Mouse (Mus musculus): ENCODE results near the gene Ccdc28b. TPM values are rescaled to one million over a fixed set of nuclear protein-coding genes. Genes with fewer than 3 reads are reported as not detected.
A peak's percentile ranks its signal among the peaks of the same experiment; 100 is the strongest.

Gene Ccdc28b
- polyA plus RNA-seq, 1 experiment from 2014 or later, result 34.2 TPM

DNA sequence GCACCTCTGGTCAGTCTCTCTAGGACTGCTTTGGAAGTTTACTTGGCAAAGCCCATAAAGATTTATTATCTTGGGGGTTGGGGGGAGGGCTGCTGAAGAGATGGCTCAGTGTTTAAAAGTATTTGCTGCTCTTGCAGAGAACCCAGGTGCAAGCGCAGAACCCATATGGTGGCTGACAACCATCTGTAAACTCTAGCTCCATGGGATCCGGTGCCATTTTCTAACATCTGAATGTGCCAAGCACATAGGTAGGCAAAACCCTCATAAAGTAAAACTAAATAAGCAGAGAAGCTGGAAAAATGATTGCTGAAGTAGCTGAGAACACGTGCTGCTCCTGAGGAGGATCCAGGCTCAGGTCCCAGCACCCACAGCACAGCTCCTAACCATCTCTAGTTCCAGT, 37.8 kb upstream of the Ccdc28b start:
- Histone ChIP-seq H3K27ac (replicated peaks) (no peak overlapping the region), H3K36me3 (ENCODE audit: control insufficient read depth, insufficient read depth, low read length) (peaks cover 11% of the 10 kb centered on the region; the same call in 1 of the 2 replicates), H3K9me3 (ENCODE audit: control insufficient read depth, low read length) (no peaks in the 10 kb centered on the region), H3K4me1 (replicated peaks; ENCODE audit: control insufficient read depth, insufficient read depth) (no peaks in the 10 kb centered on the region), H3K27me3 (ENCODE audit: control insufficient read depth, insufficient read depth, low read length) (no peaks in the 10 kb centered on the region), H3K4me3 (ENCODE audit: low read depth, low read length) (no peak overlapping the region), H3K4me2 (replicated peaks; ENCODE audit: low read depth) (no peak overlapping the region), H3K9ac (ENCODE audit: low read length) (no peak overlapping the region)
- no peak for ATAC-seq (ENCODE audit: low FRiP score, low TSS enrichment)
- WGBS, result 72% methylated on average over 3 of the region's 3 CpGs
- no peak for TF ChIP-seq CTCF (IDR thresholded peaks at IDR 0.05; ENCODE audit: low read depth)
- TF ChIP-seq EP300 (optimal IDR thresholded peaks at IDR 0.05), result no peak
- no peak for DNase-seq (ENCODE audit: low spot score)

DNA sequence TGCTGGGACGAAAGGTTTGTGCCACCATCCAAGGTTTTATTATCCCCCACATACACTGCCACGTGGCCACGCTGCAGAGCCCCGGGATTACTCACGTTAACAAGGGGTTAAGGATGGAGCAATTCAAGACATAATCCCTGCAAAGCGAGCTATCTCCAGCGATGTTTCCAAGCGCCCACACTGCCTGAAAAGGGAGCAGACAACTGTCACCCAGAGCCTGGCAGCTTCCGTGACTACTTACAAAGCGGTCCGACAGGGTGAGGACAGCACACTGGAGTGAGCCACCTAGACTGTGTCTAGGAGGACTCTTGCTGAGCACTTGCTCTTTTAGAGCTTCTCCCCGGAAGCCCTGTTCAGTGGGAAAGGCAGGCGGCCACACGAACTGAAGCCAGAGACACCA, 31.0 kb upstream of the Ccdc28b start:
- Histone ChIP-seq H3K27me3 (ENCODE audit: control insufficient read depth, insufficient read depth, low read length) (no peaks in the 10 kb centered on the region), H3K9me3 (ENCODE audit: control insufficient read depth, low read length) (no peaks in the 10 kb centered on the region), H3K4me3 (ENCODE audit: low read depth, low read length) (no peak overlapping the region), H3K27ac (replicated peaks) (no peak overlapping the region), H3K4me2 (replicated peaks; ENCODE audit: low read depth) (no peak overlapping the region), H3K4me1 (replicated peaks; ENCODE audit: control insufficient read depth, insufficient read depth) (no peaks in the 10 kb centered on the region), H3K9ac (ENCODE audit: low read length) (no peak overlapping the region), H3K36me3 (ENCODE audit: control insufficient read depth, insufficient read depth, low read length) (peaks cover 37% of the 10 kb centered on the region; the same call in 1 of the 2 replicates)
- 91% methylated on average over 14 of the region's 14 CpGs for WGBS
- DNase-seq (ENCODE audit: low spot score), result no peak
- TF ChIP-seq EP300 (optimal IDR thresholded peaks at IDR 0.05) (no peak), CTCF (IDR thresholded peaks at IDR 0.05; ENCODE audit: low read depth) (no peak)
- no peak for ATAC-seq (ENCODE audit: low FRiP score, low TSS enrichment)

DNA sequence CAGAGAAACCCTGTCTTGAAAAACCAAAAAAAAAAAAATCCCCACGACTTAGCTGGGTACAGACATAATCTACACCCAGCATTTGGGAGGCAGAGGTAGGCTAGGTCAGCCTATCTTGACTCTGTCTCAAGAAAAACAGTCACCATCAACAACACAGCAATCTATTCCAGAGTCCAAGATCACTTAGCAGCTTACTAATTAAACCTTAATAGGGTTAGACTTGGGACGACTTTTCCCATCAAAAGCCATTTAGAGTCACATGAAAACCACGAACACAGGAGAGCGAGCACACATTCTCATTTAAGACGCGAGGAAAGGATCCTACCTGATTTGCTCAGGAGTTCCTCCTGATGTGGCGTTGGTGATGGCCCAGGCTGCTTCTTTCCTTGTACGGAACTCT, 26.6 kb upstream of the Ccdc28b start:
- no peak for ATAC-seq (ENCODE audit: low FRiP score, low TSS enrichment)
- WGBS, result 93% methylated on average over 8 of the region's 8 CpGs
- Histone ChIP-seq H3K27me3 (ENCODE audit: control insufficient read depth, insufficient read depth, low read length) (no peaks in the 10 kb centered on the region), H3K27ac (replicated peaks) (no peak overlapping the region), H3K9ac (ENCODE audit: low read length) (no peak overlapping the region), H3K9me3 (ENCODE audit: control insufficient read depth, low read length) (no peaks in the 10 kb centered on the region), H3K4me3 (ENCODE audit: low read depth, low read length) (no peak overlapping the region), H3K4me1 (replicated peaks; ENCODE audit: control insufficient read depth, insufficient read depth) (no peaks in the 10 kb centered on the region), H3K36me3 (ENCODE audit: control insufficient read depth, insufficient read depth, low read length) (peaks cover 34% of the 10 kb centered on the region), H3K4me2 (replicated peaks; ENCODE audit: low read depth) (no peak overlapping the region)
- TF ChIP-seq EP300 (optimal IDR thresholded peaks at IDR 0.05), result no peak
- TF ChIP-seq CTCF (IDR thresholded peaks at IDR 0.05; ENCODE audit: low read depth), result no peak
- DNase-seq (ENCODE audit: low spot score), result no peak

DNA sequence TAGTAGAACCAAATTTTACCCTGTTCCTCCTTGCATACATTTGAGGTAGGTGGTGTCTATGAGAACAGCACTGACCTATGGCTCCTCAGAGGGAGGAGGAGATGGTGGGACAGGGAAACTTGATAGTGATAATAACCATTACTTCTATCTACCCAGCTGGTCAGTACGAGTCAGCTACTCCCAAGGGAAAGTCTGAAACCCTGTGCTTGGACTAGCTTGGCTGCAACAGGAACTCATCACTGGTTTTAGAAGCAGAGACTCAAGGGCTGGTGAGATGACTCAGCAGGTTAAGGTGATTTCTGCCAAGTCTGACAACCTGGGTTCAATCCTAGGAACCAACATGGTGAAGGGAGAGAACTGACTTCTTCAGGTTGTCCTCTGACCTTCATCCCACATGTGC, 24.9 kb upstream of the Ccdc28b start:
- Histone ChIP-seq H3K4me1 (replicated peaks; ENCODE audit: control insufficient read depth, insufficient read depth) (no peaks in the 10 kb centered on the region), H3K9ac (ENCODE audit: low read length) (no peak overlapping the region), H3K4me2 (replicated peaks; ENCODE audit: low read depth) (no peak overlapping the region), H3K36me3 (ENCODE audit: control insufficient read depth, insufficient read depth, low read length) (peaks cover 26% of the 10 kb centered on the region), H3K27me3 (ENCODE audit: control insufficient read depth, insufficient read depth, low read length) (no peaks in the 10 kb centered on the region), H3K4me3 (ENCODE audit: low read depth, low read length) (no peak overlapping the region), H3K9me3 (ENCODE audit: control insufficient read depth, low read length) (no peaks in the 10 kb centered on the region), H3K27ac (replicated peaks) (no peak overlapping the region)
- TF ChIP-seq CTCF (IDR thresholded peaks at IDR 0.05; ENCODE audit: low read depth) (no peak), EP300 (optimal IDR thresholded peaks at IDR 0.05) (no peak)
- DNase-seq (ENCODE audit: low spot score), result no peak
- ATAC-seq (ENCODE audit: low FRiP score, low TSS enrichment), result no peak
- 60% methylated on average over 1 of the region's 1 CpGs for WGBS

- Histone ChIP-seq H3K4me2 (replicated peaks; ENCODE audit: low read depth) (no peak overlapping the region), H3K36me3 (ENCODE audit: control insufficient read depth, insufficient read depth, low read length) (peaks cover 16% of the 10 kb centered on the region), H3K4me3 (ENCODE audit: low read depth, low read length) (no peak overlapping the region), H3K9ac (ENCODE audit: low read length) (no peak overlapping the region), H3K9me3 (ENCODE audit: control insufficient read depth, low read length) (no peaks in the 10 kb centered on the region), H3K4me1 (replicated peaks; ENCODE audit: control insufficient read depth, insufficient read depth) (no peaks in the 10 kb centered on the region), H3K27me3 (ENCODE audit: control insufficient read depth, insufficient read depth, low read length) (no peaks in the 10 kb centered on the region), H3K27ac (replicated peaks) (no peak overlapping the region)
- DNase-seq (ENCODE audit: low spot score) (no peak), ATAC-seq (ENCODE audit: low FRiP score, low TSS enrichment) (no peak)
- 86% methylated on average over 6 of the region's 6 CpGs for WGBS
- TF ChIP-seq CTCF (IDR thresholded peaks at IDR 0.05; ENCODE audit: low read depth), result no peak
- no peak for TF ChIP-seq EP300 (optimal IDR thresholded peaks at IDR 0.05)
Observed at GRCm38 (mm10) chr4:129645204-129645603, 21.5 kb upstream of the Ccdc28b start.

DNA sequence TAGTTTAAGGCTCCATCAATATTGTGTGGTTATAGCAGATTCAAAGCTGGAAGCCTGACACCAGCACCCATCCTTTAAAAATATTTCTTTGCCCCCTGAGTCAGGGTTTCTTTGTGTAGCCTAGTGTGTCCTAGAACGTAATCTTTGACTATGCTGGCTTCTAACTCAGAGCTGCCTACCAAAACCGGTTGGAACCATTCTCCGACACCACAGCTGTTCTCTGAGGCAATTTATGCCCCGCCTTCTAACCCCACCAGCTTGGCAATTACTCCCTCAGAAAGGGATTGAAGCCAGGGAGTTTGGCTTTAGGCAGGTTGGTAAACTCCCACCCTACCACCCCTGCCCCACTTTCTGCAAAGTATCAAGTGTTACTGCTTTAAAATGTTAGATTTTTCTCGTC, 18.0 kb upstream of the Ccdc28b start:
- ATAC-seq (ENCODE audit: low FRiP score, low TSS enrichment), result no peak
- 36% methylated on average over 5 of the region's 5 CpGs for WGBS
- no peak for DNase-seq (ENCODE audit: low spot score)
- H3K27ac ChIP-seq (replicated peaks), result 0 out of 2 replicates have a peak overlapping the region, but pooled peaks have one; percentile 8
- 0 out of 2 replicates have a peak overlapping the region, but pooled peaks have one; percentile 62 for H3K4me3 ChIP-seq (ENCODE audit: low read depth, low read length)
- no peaks in the 10 kb centered on the region for H3K9me3 ChIP-seq (ENCODE audit: control insufficient read depth, low read length)
- peak overlapping the region; percentile 55 for H3K4me2 ChIP-seq (replicated peaks; ENCODE audit: low read depth)
- peaks cover 6% of the 10 kb centered on the region for H3K36me3 ChIP-seq (ENCODE audit: control insufficient read depth, insufficient read depth, low read length)
- TF ChIP-seq CTCF (IDR thresholded peaks at IDR 0.05; ENCODE audit: low read depth) (no peak), EP300 (optimal IDR thresholded peaks at IDR 0.05) (no peak)
- H3K4me1 ChIP-seq (replicated peaks; ENCODE audit: control insufficient read depth, insufficient read depth), result peaks cover 6% of the 10 kb centered on the region; the same call in 1 of the 2 replicates
- H3K9ac ChIP-seq (ENCODE audit: low read length), result 0 out of 2 replicates have a peak overlapping the region, but pooled peaks have one; percentile 18
- no peaks in the 10 kb centered on the region for H3K27me3 ChIP-seq (ENCODE audit: control insufficient read depth, insufficient read depth, low read length)

Measured in stomach, postnatal 0 days (tissue).